Mouse (Mus musculus) embryo, embryonic 10 days (tissue): Measurements from ENCODE around the gene Rere.
"Not testable (repeated sequence)": the region's sequence is repeated elsewhere in the genome, so short reads cannot be mapped to it uniquely, and the experiment has no call there.

Experiments used
- DNase-seq: peaks from one replicate; pipeline ENCODE4 v3.0.0-alpha.2; 2015; ENCODE audit warnings: low spot score

The Rere gene

GRCm38 (mm10) chr4:150551390-150551789 is 269.9 kb downstream of the Rere start:
- no peak for DNase-seq

GRCm38 (mm10) chr4:150552751-150553600 is 271.5 kb downstream of the Rere start:
- no peak for DNase-seq

- no peak for DNase-seq
Measured at GRCm38 (mm10) chr4:150555783-150556182, 274.3 kb downstream of the Rere start.

GRCm38 (mm10) chr4:150556382-150557221 is 275.2 kb downstream of the Rere start:
- DNase-seq, result peak; percentile 81

GRCm38 (mm10) chr4:150557289-150557688 is 275.8 kb downstream of the Rere start:
- DNase-seq, result not testable (repeated sequence)

GRCm38 (mm10) chr4:150557976-150558375 is 276.5 kb downstream of the Rere start:
- DNase-seq, result no peak

GRCm38 (mm10) chr4:150559514-150559913 is 278.1 kb downstream of the Rere start:
- no peak for DNase-seq

- DNase-seq, result no peak
Measured at GRCm38 (mm10) chr4:150563281-150563680, 281.8 kb downstream of the Rere start.

GRCm38 (mm10) chr4:150566193-150566592 is 284.7 kb downstream of the Rere start:
- no peak for DNase-seq

GRCm38 (mm10) chr4:150568318-150569134 is 287.1 kb downstream of the Rere start:
- peak; percentile 26 for DNase-seq

GRCm38 (mm10) chr4:150569135-150569833 is 287.8 kb downstream of the Rere start:
- DNase-seq, result peak; percentile 63

GRCm38 (mm10) chr4:150569834-150570571 is 288.6 kb downstream of the Rere start:
- peak; percentile 74 for DNase-seq

- DNase-seq, result no peak
Measured at GRCm38 (mm10) chr4:150570793-150571192, 289.3 kb downstream of the Rere start.

- no peak for DNase-seq
Measured at GRCm38 (mm10) chr4:150572104-150572691, 290.8 kb downstream of the Rere start.

GRCm38 (mm10) chr4:150572938-150573337 is 291.5 kb downstream of the Rere start:
- DNase-seq, result no peak

GRCm38 (mm10) chr4:150575363-150576092 is 294.1 kb downstream of the Rere start:
- no peak for DNase-seq

- DNase-seq, result no peak
Measured at GRCm38 (mm10) chr4:150576339-150576738, 294.9 kb downstream of the Rere start.

GRCm38 (mm10) chr4:150578021-150578420 is 296.6 kb downstream of the Rere start:
- DNase-seq, result no peak

- no peak for DNase-seq
Measured at GRCm38 (mm10) chr4:150581931-150582723, 300.7 kb downstream of the Rere start.
